Mouse (Mus musculus): ENCODE measurements around the gene Smarca4. TPM values are rescaled to one million over a fixed set of nuclear protein-coding genes. Genes with fewer than 3 reads are reported as not detected.
"Not testable (repeated sequence)": the region's sequence is repeated elsewhere in the genome, so short reads cannot be mapped to it uniquely, and the experiment has no call there.

The Smarca4 gene
- polyA plus RNA-seq, 1 experiment from 2014 or later = 76.0 TPM

DNA sequence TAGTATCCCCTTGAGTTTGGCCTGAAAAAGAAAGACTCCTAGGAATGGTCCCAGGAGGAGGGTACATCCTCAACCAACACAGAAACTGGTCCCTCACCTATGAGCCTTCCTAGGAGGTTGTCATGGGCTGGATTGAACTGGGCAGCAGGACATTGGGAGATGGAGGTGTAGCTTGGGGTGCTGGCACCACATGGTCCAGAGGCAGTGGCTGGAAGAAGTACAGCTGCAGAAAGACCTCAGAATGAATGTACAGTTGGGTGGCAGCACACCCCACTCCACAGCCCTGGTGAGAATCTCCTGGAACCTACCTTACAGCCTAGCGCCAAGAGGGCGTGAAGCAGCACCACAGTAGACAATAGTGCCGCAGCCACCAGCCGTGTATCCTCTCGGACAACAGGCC is 26.4 kb upstream of the Smarca4 start:
- Histone ChIP-seq H3K27me3 (replicated peaks) (no peaks in the 10 kb centered on the region), H3K9me3 (replicated peaks) (no peaks in the 10 kb centered on the region), H3K4me1 (replicated peaks) (peaks cover 22% of the 10 kb centered on the region), H3K36me3 (peaks cover 70% of the 10 kb centered on the region), H3K4me3 (no peak overlapping the region), H3K9ac (no peak overlapping the region), H3K27ac (ENCODE audit: poor library complexity, severe bottlenecking) (no peak overlapping the region), H3K4me2 (no peak overlapping the region)
- ATAC-seq (ENCODE audit: insufficient number of reproducible peaks, low FRiP score) = no peak
- WGBS = 90% methylated on average over 5 of the region's 5 CpGs

- 86% methylated on average over 6 of the region's 6 CpGs for WGBS
- Histone ChIP-seq H3K9me3 (replicated peaks) (no peaks in the 10 kb centered on the region), H3K36me3 (peaks cover 66% of the 10 kb centered on the region), H3K27me3 (replicated peaks) (no peaks in the 10 kb centered on the region), H3K9ac (no peak overlapping the region), H3K4me1 (replicated peaks) (peaks cover 27% of the 10 kb centered on the region), H3K27ac (ENCODE audit: poor library complexity, severe bottlenecking) (no peak overlapping the region), H3K4me3 (peak overlapping the region; percentile 96; the same call in 1 of the 2 replicates), H3K4me2 (peak overlapping the region; percentile 89)
- ATAC-seq (ENCODE audit: insufficient number of reproducible peaks, low FRiP score) = no peak
Measured at GRCm38 (mm10) chr9:21591127-21591830, 24.7 kb upstream of the Smarca4 start.

DNA sequence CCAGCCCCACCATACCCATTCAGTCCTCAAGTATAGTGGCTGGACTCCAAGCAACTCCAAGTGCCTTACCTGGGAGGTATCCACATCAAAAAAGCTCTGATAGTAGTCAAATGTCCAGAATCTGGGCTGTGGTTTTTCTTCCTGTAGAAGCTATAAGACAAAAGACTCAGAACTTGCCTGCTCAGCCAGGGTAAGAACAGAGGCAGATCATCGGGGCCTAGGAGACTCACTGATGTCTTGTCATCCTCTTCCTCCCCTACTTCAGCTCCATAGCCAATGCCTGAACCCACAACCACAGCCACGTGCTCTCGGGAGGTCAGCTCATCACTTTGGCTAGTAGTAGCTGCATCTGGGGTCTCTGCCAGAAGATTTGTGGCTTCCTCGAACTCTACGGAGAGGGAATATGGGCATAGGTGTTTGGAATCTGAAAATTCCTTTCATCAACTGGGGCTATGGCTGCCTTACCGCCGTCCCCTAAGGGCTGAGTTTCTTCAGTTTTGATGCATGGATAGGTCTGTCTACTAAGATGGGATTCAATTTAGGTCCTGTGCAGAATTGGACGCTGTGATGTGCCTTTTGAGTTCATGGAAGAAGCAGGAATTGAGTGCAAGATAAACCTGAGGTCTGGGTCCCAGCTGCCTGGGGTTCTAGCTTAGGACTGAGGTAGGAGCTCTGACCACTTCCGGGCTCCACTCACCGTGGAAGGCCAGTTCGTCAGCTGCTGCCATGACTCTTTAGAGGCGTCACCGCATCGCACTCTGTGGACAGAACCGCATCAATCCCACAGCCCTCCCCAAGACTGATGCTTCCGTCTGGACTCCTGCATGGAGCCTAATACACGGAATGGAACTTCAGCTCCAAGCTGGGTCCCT is 23.9 kb upstream of the Smarca4 start:
- Histone ChIP-seq H3K9ac (peak overlapping the region; percentile 68), H3K4me2 (peak overlapping the region; percentile 89), H3K36me3 (peaks cover 60% of the 10 kb centered on the region), H3K9me3 (replicated peaks) (no peaks in the 10 kb centered on the region), H3K4me3 (peak overlapping the region; percentile 96), H3K4me1 (replicated peaks) (peaks cover 27% of the 10 kb centered on the region), H3K27ac (ENCODE audit: poor library complexity, severe bottlenecking) (peak overlapping the region; percentile 12; the same call in 1 of the 2 replicates), H3K27me3 (replicated peaks) (no peaks in the 10 kb centered on the region)
- ATAC-seq (ENCODE audit: insufficient number of reproducible peaks, low FRiP score) = peak; percentile 34
- 19% methylated on average over 17 of the region's 17 CpGs for WGBS

DNA sequence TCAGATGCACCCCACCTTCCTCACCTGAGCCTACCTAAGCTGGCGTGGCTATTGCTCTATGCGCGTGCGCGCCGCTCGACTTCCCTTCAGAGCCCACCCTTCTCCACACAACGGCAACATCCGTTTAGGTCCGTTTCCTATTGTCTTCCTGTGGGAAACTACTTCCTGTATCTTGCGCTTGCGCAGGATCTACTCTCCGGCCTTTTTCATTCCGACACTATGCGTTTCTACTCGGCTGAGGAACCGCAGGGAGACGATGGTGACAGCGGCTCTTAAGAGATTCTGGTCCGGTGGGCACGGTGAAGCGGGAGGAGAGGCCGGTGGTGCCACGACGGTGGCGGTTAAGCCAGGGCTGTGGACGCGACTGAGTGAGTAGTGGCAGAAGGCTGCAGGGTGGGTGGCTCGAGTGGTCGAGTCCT is 23.3 kb upstream of the Smarca4 start, which contains the start of the genes Timm29 and Yipf2:
TSS of gene Timm29 (plus strand) at position 20 of the 419 bp plus-strand sequence.
TSS of gene Yipf2 (minus strand) at position 126 of the 419 bp plus-strand sequence.
- H3K4me2 ChIP-seq = peak within 1 kb of the TSS; percentile 89
- WGBS = under 1% methylated on average over 30 of the region's 30 CpGs
- peak within 1 kb of the TSS; percentile 96 for H3K4me3 ChIP-seq
- peak; percentile 88 for ATAC-seq (ENCODE audit: insufficient number of reproducible peaks, low FRiP score)
- no peaks in the 10 kb centered on the region for H3K9me3 ChIP-seq (replicated peaks)
- H3K4me1 ChIP-seq (replicated peaks) = peaks cover 27% of the 10 kb centered on the region
- peak within 1 kb of the TSS; percentile 95 for H3K9ac ChIP-seq
- H3K27me3 ChIP-seq (replicated peaks) = no peaks in the 10 kb centered on the region
- peak within 1 kb of the TSS; percentile 78 for H3K27ac ChIP-seq (ENCODE audit: poor library complexity, severe bottlenecking)
- peaks cover 54% of the 10 kb centered on the region for H3K36me3 ChIP-seq

GRCm38 (mm10) chr9:21593122-21593721 is 22.7 kb upstream of the Smarca4 start:
- Histone ChIP-seq H3K9ac (peak overlapping the region; percentile 95), H3K4me3 (peak overlapping the region; percentile 96), H3K4me2 (peak overlapping the region; percentile 89), H3K27me3 (replicated peaks) (no peaks in the 10 kb centered on the region), H3K36me3 (peaks cover 49% of the 10 kb centered on the region), H3K9me3 (replicated peaks) (no peaks in the 10 kb centered on the region), H3K27ac (ENCODE audit: poor library complexity, severe bottlenecking) (peak overlapping the region; percentile 78), H3K4me1 (replicated peaks) (peaks cover 27% of the 10 kb centered on the region)
- WGBS = 2% methylated on average over 69 of the region's 69 CpGs
- peak; percentile 68 for ATAC-seq (ENCODE audit: insufficient number of reproducible peaks, low FRiP score)

DNA sequence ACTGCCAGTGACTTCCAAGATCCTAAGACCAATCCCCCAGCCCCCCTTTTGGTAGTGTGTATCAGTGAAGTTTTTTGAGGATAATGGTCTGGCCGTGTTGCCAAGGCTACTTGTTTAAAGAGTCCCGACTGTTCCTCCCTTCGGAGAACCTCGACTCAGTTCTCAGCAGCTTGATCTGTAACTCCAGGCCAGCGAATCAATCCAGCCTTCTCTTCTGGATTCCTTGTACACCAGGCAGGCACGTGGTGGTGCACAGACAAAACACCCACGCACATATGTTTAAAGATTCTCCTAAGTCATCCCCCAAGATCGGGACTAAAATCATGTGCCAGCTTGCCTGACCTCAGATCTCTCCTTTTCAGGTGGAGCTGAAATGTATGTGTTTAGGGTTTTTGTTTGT is 21.6 kb upstream of the Smarca4 start:
- not testable (repeated sequence) for H3K27ac ChIP-seq (ENCODE audit: poor library complexity, severe bottlenecking); ATAC-seq (ENCODE audit: insufficient number of reproducible peaks, low FRiP score); H3K27me3 ChIP-seq (replicated peaks); H3K9me3 ChIP-seq (replicated peaks)
- H3K4me1 ChIP-seq (replicated peaks) = peaks cover 27% of the 10 kb centered on the region
- H3K9ac ChIP-seq = 0 out of 2 replicates have a peak overlapping the region, but pooled peaks have one; percentile 95
- peak overlapping the region; percentile 96; the same call in 1 of the 2 replicates for H3K4me3 ChIP-seq
- peak overlapping the region; percentile 89 for H3K4me2 ChIP-seq
- H3K36me3 ChIP-seq = peaks cover 38% of the 10 kb centered on the region
- WGBS = 87% methylated on average over 8 of the region's 8 CpGs

GRCm38 (mm10) chr9:21594838-21595237 is 21.1 kb upstream of the Smarca4 start:
- Histone ChIP-seq H3K27me3 (replicated peaks) (no peaks in the 10 kb centered on the region), H3K4me2 (no peak overlapping the region), H3K4me1 (replicated peaks) (peaks cover 27% of the 10 kb centered on the region), H3K4me3 (no peak overlapping the region), H3K9ac (no peak overlapping the region), H3K27ac (ENCODE audit: poor library complexity, severe bottlenecking) (no peak overlapping the region), H3K36me3 (peaks cover 33% of the 10 kb centered on the region), H3K9me3 (replicated peaks) (no peaks in the 10 kb centered on the region)
- ATAC-seq (ENCODE audit: insufficient number of reproducible peaks, low FRiP score) = no peak
- WGBS = 86% methylated on average over 2 of the region's 2 CpGs

GRCm38 (mm10) chr9:21598198-21598597 is 17.8 kb upstream of the Smarca4 start:
- ATAC-seq (ENCODE audit: insufficient number of reproducible peaks, low FRiP score) = no peak
- no peak overlapping the region for H3K4me2 ChIP-seq
- H3K36me3 ChIP-seq = peaks cover 22% of the 10 kb centered on the region
- H3K4me3 ChIP-seq = no peak overlapping the region
- no peak overlapping the region for H3K27ac ChIP-seq (ENCODE audit: poor library complexity, severe bottlenecking)
- peaks cover 17% of the 10 kb centered on the region for H3K4me1 ChIP-seq (replicated peaks)
- H3K9me3 ChIP-seq (replicated peaks) = no peaks in the 10 kb centered on the region
- no peak overlapping the region for H3K9ac ChIP-seq
- no peaks in the 10 kb centered on the region for H3K27me3 ChIP-seq (replicated peaks)
- WGBS = 36% methylated on average over 2 of the region's 2 CpGs

GRCm38 (mm10) chr9:21600186-21600585 is 15.8 kb upstream of the Smarca4 start:
- Histone ChIP-seq H3K4me2 (no peak overlapping the region), H3K4me1 (replicated peaks) (no peaks in the 10 kb centered on the region), H3K4me3 (no peak overlapping the region), H3K9me3 (replicated peaks) (no peaks in the 10 kb centered on the region), H3K27me3 (replicated peaks) (no peaks in the 10 kb centered on the region), H3K9ac (no peak overlapping the region), H3K27ac (ENCODE audit: poor library complexity, severe bottlenecking) (no peak overlapping the region), H3K36me3 (peaks cover 11% of the 10 kb centered on the region)
- ATAC-seq (ENCODE audit: insufficient number of reproducible peaks, low FRiP score) = no peak
- 69% methylated on average over 3 of the region's 3 CpGs for WGBS

DNA sequence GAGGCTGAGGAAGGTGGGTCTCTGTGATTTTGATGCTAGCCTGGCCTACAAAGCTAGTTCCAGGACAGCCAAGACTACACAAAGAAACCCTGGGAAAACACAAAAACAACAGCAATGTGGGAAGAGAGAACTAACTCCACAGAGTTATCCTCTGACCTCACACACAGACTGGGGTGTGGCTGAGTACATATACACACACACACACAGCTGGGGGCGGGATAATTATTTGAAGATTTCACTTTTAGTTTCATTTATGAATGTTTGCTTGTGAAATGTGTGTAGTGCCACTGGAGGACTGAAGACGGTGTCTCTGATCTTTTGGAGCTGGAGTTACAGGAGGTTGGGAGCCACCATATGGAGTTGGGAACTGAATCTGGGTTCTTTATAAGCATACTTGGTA is 14.9 kb upstream of the Smarca4 start:
- H3K27ac ChIP-seq (ENCODE audit: poor library complexity, severe bottlenecking) = no peak overlapping the region
- H3K4me2 ChIP-seq = no peak overlapping the region
- no peaks in the 10 kb centered on the region for H3K4me1 ChIP-seq (replicated peaks)
- H3K9me3 ChIP-seq (replicated peaks) = no peaks in the 10 kb centered on the region
- ATAC-seq (ENCODE audit: insufficient number of reproducible peaks, low FRiP score) = no peak
- H3K36me3 ChIP-seq = peaks cover 4% of the 10 kb centered on the region
- WGBS = 75% methylated on average over 2 of the region's 2 CpGs
- no peaks in the 10 kb centered on the region for H3K27me3 ChIP-seq (replicated peaks)
- no peak overlapping the region for H3K4me3 ChIP-seq
- H3K9ac ChIP-seq = no peak overlapping the region
